Mouse (Mus musculus) liver, embryonic 14.5 days (tissue): ENCODE results near the gene Eomes. TPM values are rescaled to one million over a fixed set of nuclear protein-coding genes. Genes with fewer than 3 reads are reported as not detected.
A peak's percentile ranks its signal among the peaks of the same experiment; 100 is the strongest.

Experiments
- ATAC-seq: fragments of 200-750 bp; cut with Nextera tagmentation; 2 replicates; pipeline ENCODE4 v1.8.0; 2017; ENCODE audit warnings: moderate number of reproducible peaks, mild to moderate bottlenecking, moderate library complexity; ENCODE audit not compliant: insufficient read depth
- DNase-seq, 3 experiments: peaks; one replicate each; pipeline ENCODE4 v3.0.0-alpha.2; 2012 to 2013; ENCODE audit warnings: low read depth in 3 of 3, low spot score in 3 of 3
- H3K27ac ChIP-seq: fragments of 300-500 bp; sonication (generic); 2 replicates; pipeline ENCODE4 v1.5.1; 2014; ENCODE audit warnings: moderate library complexity, mild to moderate bottlenecking, control low read depth, inconsistent platforms
- H3K27me3 ChIP-seq: fragments of 300-500 bp; sonication (generic); 2 replicates; pipeline ENCODE4 v1.6.1; 2014; ENCODE audit warnings: mild to moderate bottlenecking, low read length, moderate library complexity; ENCODE audit not compliant: control insufficient read depth, insufficient read depth
- H3K36me3 ChIP-seq: fragments of 300-500 bp; sonication (generic); replicated peaks from 2 replicates; pipeline ENCODE4 v1.6.1; 2014; ENCODE audit warnings: low read depth; ENCODE audit not compliant: control insufficient read depth, insufficient read depth
- H3K4me1 ChIP-seq, 2 experiments: fragments of 200-500 bp in 1 of 2; fragments of 300-500 bp in 1 of 2; sonication (generic) in 1 of 2; replicated peaks; 2 replicates each; pipeline ENCODE4 v1.6.1; 2012 to 2014; ENCODE audit warnings: antibody characterized with exemption in 1 of 2, inconsistent platforms in 1 of 2, low read length in 1 of 2; ENCODE audit not compliant: control insufficient read depth in 2 of 2, insufficient read depth in 2 of 2
- H3K4me2 ChIP-seq: fragments of 300-500 bp; sonication (generic); 2 replicates; pipeline ENCODE4 v1.6.1; 2014; ENCODE audit warnings: low read depth, mild to moderate bottlenecking, control low read depth, moderate library complexity
- H3K4me3 ChIP-seq, 2 experiments: fragments of 200-500 bp in 1 of 2; fragments of 300-500 bp in 1 of 2; sonication (generic) in 1 of 2; 2 replicates each; pipeline ENCODE4 v1.5.1; 2012 to 2014; ENCODE audit warnings: low read depth in 2 of 2, low read length in 2 of 2, mild to moderate bottlenecking in 2 of 2, control low read depth in 1 of 2, inconsistent platforms in 1 of 2, moderate library complexity in 1 of 2; ENCODE audit not compliant: insufficient read depth in 1 of 2
- H3K9ac ChIP-seq: fragments of 300-500 bp; sonication (generic); replicated peaks from 2 replicates; pipeline ENCODE4 v1.6.1; 2014; ENCODE audit warnings: mild to moderate bottlenecking, control low read depth, moderate library complexity
- H3K9me3 ChIP-seq: fragments of 300-500 bp; sonication (generic); 2 replicates; pipeline ENCODE4 v1.6.1; 2016; ENCODE audit warnings: low read length, mixed read lengths; ENCODE audit not compliant: control insufficient read depth
- CTCF ChIP-seq: IDR thresholded peaks from 2 replicates; pipeline ENCODE4 v1.5.1; 2016; ENCODE audit warnings: antibody characterized with exemption, low read depth, control low read depth
- EP300 ChIP-seq: IDR thresholded peaks from 2 replicates; pipeline ENCODE4 v1.6.1; 2016; ENCODE audit warnings: antibody characterized with exemption, low read depth
- WGBS: fragments of 180-500 bp; shearing (Covaris S2); extraction: QIAGEN DNeasy Blood & Tissue Kit; methylation state at CpG from one replicate; pipeline ENCODE4 v1.1.7; 2014; ENCODE audit not compliant: insufficient replicate concordance; 5-methylcytosine and 5-hydroxymethylcytosine counted together
- polyA plus RNA-seq, 2 experiments: library from polyadenylated mRNA; depleted of rRNA in 1 of 2; stranded (reverse) in 1 of 2; unstranded in 1 of 2; fragments of >200 nt; fragmentation: Nextera tagmentation in 1 of 2; extraction: Ambion mirVana in 1 of 2; gene quantifications; 2 replicates each; pipeline versions ENCODE4 v1.2.1 to v1.2.3; 2012 to 2014

The Eomes gene
- polyA plus RNA-seq (2012; rRNA removed) (0.05 TPM in 1 of 2 replicates, not detected in the other), polyA plus RNA-seq (2014; fragmentation: Nextera tagmentation; extraction: Ambion mirVana) (0.04 and 0.09 TPM in 2 replicates)

DNA sequence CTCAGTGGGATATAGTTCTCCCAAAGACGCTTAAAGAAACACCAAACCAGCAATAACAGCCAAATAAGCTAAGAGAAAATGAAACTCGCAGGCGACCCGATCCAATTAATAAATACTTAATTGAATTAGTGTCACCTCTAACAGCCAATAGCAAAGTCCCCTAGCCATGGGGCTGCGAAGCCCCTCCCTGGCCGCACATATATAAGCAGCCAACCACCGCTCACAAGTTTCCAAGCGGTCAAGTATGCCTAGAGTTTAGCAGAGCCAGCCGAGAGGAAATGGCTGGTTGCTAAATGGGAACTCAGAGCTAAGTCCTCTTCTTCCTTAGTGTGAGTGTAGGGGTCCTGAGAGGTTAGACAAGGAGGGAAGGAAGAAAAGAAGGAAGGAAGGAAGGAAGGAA lies at the start of gene Eomes:
Eomes (plus strand) TSS at position 252 of the 400 bp plus-strand sequence.
- peak within 1 kb of the TSS in 1 of 2 experiments; percentile 20; a peak in 2 of 4 replicates for H3K4me3 ChIP-seq
- no peaks in the 10 kb centered on the region for H3K36me3 ChIP-seq
- H3K4me2 ChIP-seq: peak within 1 kb of the TSS; percentile 31
- no peak for DNase-seq
- H3K4me1 ChIP-seq: no peaks in the 10 kb centered on the region
- H3K27ac ChIP-seq: no peak within 1 kb of the TSS
- no peaks in the 10 kb centered on the region for H3K9me3 ChIP-seq
- TF ChIP-seq CTCF: no peak
- TF ChIP-seq EP300: no peak
- WGBS: 1% methylated on average over 9 of the region's 9 CpGs
- H3K9ac ChIP-seq: no peak within 1 kb of the TSS
- H3K27me3 ChIP-seq: peaks cover 81% of the 10 kb centered on the region
- ATAC-seq: no peak

- H3K9ac ChIP-seq: no peak overlapping the region
- no peak overlapping the region for H3K4me3 ChIP-seq
- 37% methylated on average over 9 of the region's 9 CpGs for WGBS
- no peak overlapping the region for H3K4me2 ChIP-seq
- no peak for TF ChIP-seq EP300
- TF ChIP-seq CTCF: no peak
- ATAC-seq: no peak
- no peak overlapping the region for H3K27ac ChIP-seq
- no peaks in the 10 kb centered on the region for H3K36me3 ChIP-seq
- H3K4me1 ChIP-seq: no peaks in the 10 kb centered on the region
- H3K9me3 ChIP-seq: no peaks in the 10 kb centered on the region
- H3K27me3 ChIP-seq: no peaks in the 10 kb centered on the region
- no peak for DNase-seq
Observed at GRCm38 (mm10) chr9:118444809-118445208, 33.2 kb upstream of the Eomes start.

- H3K36me3 ChIP-seq: no peaks in the 10 kb centered on the region
- H3K27me3 ChIP-seq: no peaks in the 10 kb centered on the region
- no peak for ATAC-seq
- TF ChIP-seq CTCF (no peak), EP300 (no peak)
- H3K9ac ChIP-seq: no peak overlapping the region
- H3K4me1 ChIP-seq: no peaks in the 10 kb centered on the region
- DNase-seq: no peak
- H3K27ac ChIP-seq: no peak overlapping the region
- WGBS: 66% methylated on average over 8 of the region's 8 CpGs
- no peak overlapping the region for H3K4me3 ChIP-seq
- H3K4me2 ChIP-seq: no peak overlapping the region
- H3K9me3 ChIP-seq: no peaks in the 10 kb centered on the region
Observed at GRCm38 (mm10) chr9:118449336-118449735, 28.7 kb upstream of the Eomes start.

DNA sequence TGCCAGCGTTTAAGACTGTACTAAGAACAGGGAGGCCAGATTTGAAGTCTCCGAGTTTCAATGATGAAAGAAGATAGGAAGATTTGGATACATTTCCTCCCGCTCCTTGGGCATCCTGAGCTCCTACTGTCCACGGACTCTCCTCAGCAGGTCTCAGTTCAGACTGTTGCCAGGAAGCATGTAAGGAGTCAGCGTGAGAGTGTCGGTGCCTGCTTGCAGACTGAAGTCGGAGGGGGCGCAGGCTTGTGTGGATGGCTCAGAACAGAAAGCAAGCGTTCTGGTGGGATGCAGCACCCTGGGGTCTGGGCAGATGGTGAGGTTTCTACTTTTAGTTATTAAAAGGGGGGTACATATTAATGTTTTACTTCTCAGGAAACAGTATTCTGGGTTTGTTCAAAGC lies 24.6 kb upstream of the Eomes start:
- H3K4me2 ChIP-seq: 0 out of 2 replicates have a peak overlapping the region, but pooled peaks have one; percentile 18
- H3K9ac ChIP-seq: no peak overlapping the region
- no peaks in the 10 kb centered on the region for H3K4me1 ChIP-seq
- DNase-seq (no peak), ATAC-seq (no peak)
- no peaks in the 10 kb centered on the region for H3K9me3 ChIP-seq
- H3K36me3 ChIP-seq: no peaks in the 10 kb centered on the region
- WGBS: 40% methylated on average over 9 of the region's 9 CpGs
- H3K27ac ChIP-seq: no peak overlapping the region
- no peaks in the 10 kb centered on the region for H3K27me3 ChIP-seq
- H3K4me3 ChIP-seq: no peak overlapping the region
- no peak for TF ChIP-seq CTCF
- no peak for TF ChIP-seq EP300

GRCm38 (mm10) chr9:118455188-118455845 lies 22.7 kb upstream of the Eomes start:
- Histone ChIP-seq H3K4me2 (no peak overlapping the region), H3K4me1 (no peaks in the 10 kb centered on the region), H3K27ac (no peak overlapping the region), H3K4me3 (no peak overlapping the region), H3K9me3 (no peaks in the 10 kb centered on the region), H3K27me3 (no peaks in the 10 kb centered on the region), H3K9ac (no peak overlapping the region), H3K36me3 (no peaks in the 10 kb centered on the region)
- WGBS: 57% methylated on average over 9 of the region's 9 CpGs
- no peak for DNase-seq
- ATAC-seq: no peak
- TF ChIP-seq CTCF (no peak), EP300 (no peak)
